Mouse (Mus musculus) left cerebral cortex, postnatal 25 days (tissue): Measurements from ENCODE around the gene Dmbt1. TPM values are rescaled to one million over a fixed set of nuclear protein-coding genes. Genes with fewer than 3 reads are reported as not detected.

Source experiments
- DNase-seq, 2 experiments: peaks; one replicate each; pipeline ENCODE4 v3.0.0; 2022; ENCODE audit warnings: low spot score in 2 of 2, mixed read lengths in 1 of 2
- intact Hi-C: fragments of 180-260 bp; cut with DNase I; formaldehyde crosslinking; loops from one replicate; pipeline ENCODE4 v1.15.1; 2025
- total RNA-seq, 2 experiments: library from RNA; stranded (reverse); gene quantifications; 2 replicates each; pipeline ENCODE4 v1.2.3; 2021

Gene Dmbt1
- total RNA-seq, 2 experiments from 2014 or later, result not detected

GRCm38 (mm10) chr7:131153044-131153443 lies 121.2 kb downstream of the Dmbt1 start:
- no peak for DNase-seq
- intact Hi-C loops, result no loop called here

DNA sequence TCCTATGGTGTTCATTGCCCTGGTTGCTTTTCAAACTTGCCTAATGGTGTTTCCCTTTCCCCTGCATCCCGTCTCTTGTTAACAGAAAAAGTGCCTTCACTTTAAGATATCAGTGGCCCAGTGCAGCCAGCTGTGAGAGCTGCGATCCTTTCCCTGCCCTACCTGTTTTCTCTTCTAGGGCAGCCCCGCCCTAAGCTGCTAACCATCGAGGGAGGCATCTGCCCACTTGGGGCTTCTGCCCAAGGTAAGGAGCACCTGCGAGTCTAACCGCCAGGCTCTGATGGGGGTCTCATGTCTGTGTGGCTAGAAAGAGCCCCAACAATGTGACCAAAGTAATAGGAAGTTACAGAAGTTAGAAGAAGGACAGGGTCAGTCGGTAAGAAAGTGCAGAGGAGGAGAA lies 130.4 kb downstream of the Dmbt1 start:
- intact Hi-C loops, result no loop called here
- DNase-seq, result no peak

DNA sequence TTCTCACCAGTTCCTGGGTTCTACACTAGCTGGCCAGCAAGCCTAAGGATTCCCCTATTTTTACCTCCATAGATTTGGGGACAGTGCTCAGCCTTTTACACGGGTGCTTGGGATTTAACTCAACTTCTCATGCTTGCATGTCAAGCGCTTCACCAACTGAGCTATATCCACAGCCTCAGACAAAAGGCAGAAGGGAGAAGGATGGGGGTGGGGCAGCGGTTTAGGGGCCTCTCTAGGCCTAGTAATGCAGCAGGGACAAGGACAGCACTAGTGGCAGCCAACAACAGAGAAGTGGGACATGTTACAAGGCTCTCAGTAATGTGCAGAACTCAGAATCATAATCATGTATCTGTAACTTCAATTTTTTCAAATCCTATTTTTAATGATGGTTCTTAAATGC lies 135.9 kb downstream of the Dmbt1 start:
- no peak for DNase-seq
- intact Hi-C loops, result no loop called here

DNA sequence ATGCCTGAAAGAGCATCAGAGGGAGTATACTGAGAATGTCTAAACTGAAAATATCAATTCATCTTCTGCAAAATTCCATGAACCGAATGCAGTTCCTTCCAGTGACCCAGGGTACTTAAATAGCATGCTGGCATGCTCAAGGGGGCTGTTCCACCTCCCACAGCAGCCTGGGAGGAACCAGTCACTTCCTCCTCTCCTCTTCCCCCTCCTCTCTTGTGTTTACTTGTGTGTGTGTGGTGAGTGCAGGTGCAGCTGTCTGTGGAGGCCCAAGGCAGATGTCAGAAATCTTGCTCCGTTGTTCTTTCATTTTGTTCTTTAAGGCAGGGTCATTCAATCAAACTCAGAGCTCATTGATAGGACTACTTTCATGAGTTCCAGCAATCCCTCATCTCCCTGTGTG lies 137.2 kb downstream of the Dmbt1 start:
- DNase-seq, result no peak
- intact Hi-C loops, result no loop called here

Other genes with a start within 250 kb of the Dmbt1 start
- gene Plekha1, start 166.3 kb upstream of the Dmbt1 start, total RNA-seq, result 100 to 1,000 TPM in 1 of 2 experiments, 10 to 100 TPM in 1; 92.8 to 105 TPM
- 100 to 1,000 TPM; 211 to 225 TPM for gene Htra1, start 95.9 kb upstream of the Dmbt1 start, total RNA-seq
- gene 4933402N03Rik, start 114.3 kb downstream of the Dmbt1 start, total RNA-seq, result not detected
- gene 5430419D17Rik, start 142.3 kb downstream of the Dmbt1 start, total RNA-seq, result not detected